Mouse (Mus musculus): ENCODE measurements around the gene Egln2.

GRCm38 (mm10) chr7:27165696-27166095 lies 906 bp downstream of the Egln2 start:
- TF ChIP-seq CTCF (IDR thresholded peaks at IDR 0.05; ENCODE audit: low read depth) = no peak
- TF ChIP-seq EP300 (IDR thresholded peaks at IDR 0.05; ENCODE audit: low read depth) = no peak
